In the genomic region with DNA sequence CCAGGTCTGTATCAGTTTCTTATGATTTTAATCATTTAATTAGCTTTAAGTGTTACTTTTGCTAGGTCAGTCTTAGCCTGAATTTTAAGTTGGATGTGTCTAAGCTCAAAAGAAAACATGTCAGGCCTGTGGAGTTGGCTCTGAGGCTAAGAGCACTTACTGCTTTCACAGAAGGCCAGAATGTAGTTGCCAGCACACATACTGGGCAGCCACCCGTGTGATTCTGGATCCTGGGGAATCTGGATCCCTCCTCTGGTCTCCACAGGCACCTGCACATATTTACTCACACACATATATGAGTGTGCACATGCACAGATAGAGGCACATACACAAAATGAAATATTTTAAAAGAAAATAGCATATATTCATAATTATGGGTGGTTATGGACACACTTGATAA, we compare ENCODE assay signal across 22 mouse cellular contexts. TPM values are rescaled to one million over a fixed set of nuclear protein-coding genes. Genes with fewer than 3 reads are reported as not detected.
DNase-seq lines count a peak whose midpoint lies in the region; ATAC-seq lines count a peak whose summit lies in the region.
"Had no signal": no experiment of that assay in that cellular context is flagged by ENCODE, and none has a peak within 500 bp of the region (broad histone marks: within the 10 kb centered on the region; RNA-seq: fewer than 3 reads in every experiment).

No protein-coding gene starts in this region.

- no peak for ATAC-seq in inflammation-experienced regulatory T-cells, adult 6 months
- ATAC-seq: activated CD4-positive, CD25-positive, alpha-beta regulatory T cell, adult 4 months; CD4-positive, CD25-positive, alpha-beta regulatory T cell, adult 4 months; forebrain, embryonic 13.5 days; forebrain, embryonic 15.5 days; forebrain, postnatal 0 days; Patski had no signal

- DNase-seq in cerebellum, adult 11-12 months: peak; percentile 37
- DNase-seq in cerebellum, adult 8-10 months: no peak
- peak; percentile 41 for DNase-seq in cerebellum, adult 9-10 months
- DNase-seq in cerebellum, adult 11 months: no peak
- DNase-seq in cerebellum, postnatal 14 days: peak; percentile 45 to 75
- peak; percentile 25 to 36 for DNase-seq in cerebellum, postnatal 36 days
- DNase-seq: adrenal gland, adult 8-10 months; adrenal gland, postnatal 14 days; adrenal gland, postnatal 36 days; B cell, adult 2 months; forebrain, postnatal 0 days had no signal

RNA-seq across cellular contexts. Expression of gene Gm11096, which starts 55.1 kb away (rescaled TPM):
- polyA plus RNA-seq in inflammation-experienced regulatory T-cells, adult 6 months (2017; shearing (Covaris generic)): not detected
- polyA plus RNA-seq: activated CD4-positive, CD25-positive, alpha-beta regulatory T cell, adult 4 months; CD4-positive, CD25-positive, alpha-beta regulatory T cell, adult 4 months; embryonic facial prominence, embryonic 10.5 days; embryonic facial prominence, embryonic 12.5 days; embryonic facial prominence, embryonic 14.5 days; forebrain, embryonic 11.5 days; forebrain, embryonic 13.5 days; forebrain, embryonic 15.5 days; forebrain, postnatal 0 days; G1E; Patski had no signal

Comparison
In these comparisons a context has a peak if more than half of its experiments do, and no peak if none do; other contexts are left out.
1. DNase-seq: peak in cerebellum, adult 11-12 months (single experiment), cerebellum, adult 9-10 months (single experiment), cerebellum, postnatal 14 days (2 of 2) and cerebellum, postnatal 36 days (2 of 2); none in cerebellum, adult 8-10 months (single experiment) and cerebellum, adult 11 months (single experiment).